Comparison of ENCODE assay signal across 13 mouse cellular contexts in the genomic region with DNA sequence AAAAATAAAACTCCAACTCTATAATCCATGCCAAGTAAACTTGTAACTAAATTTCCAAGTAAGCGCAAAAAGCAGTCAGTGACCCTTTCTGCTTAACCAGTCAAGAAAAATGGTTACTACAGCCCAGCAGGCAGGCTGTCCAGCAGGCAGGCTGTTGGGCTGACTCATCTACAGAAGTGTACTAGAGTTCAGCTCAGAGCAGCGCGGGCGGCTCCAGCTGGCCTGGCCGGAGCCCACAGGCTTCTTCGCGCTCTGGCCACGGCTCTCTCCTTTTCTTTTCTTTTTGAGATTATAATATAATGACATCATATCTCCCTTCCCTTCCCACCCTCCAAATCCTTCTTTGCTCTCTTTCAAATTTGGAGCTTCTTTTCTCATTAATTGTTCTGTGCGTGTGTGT. TPM values are rescaled to one million over a fixed set of nuclear protein-coding genes. Genes with fewer than 3 reads are reported as not detected.
DNase-seq lines count a peak whose midpoint lies in the region; TF ChIP-seq lines count a peak whose summit lies in the region.
"Had no signal": no experiment of that assay in that cellular context is flagged by ENCODE, and none has a peak within 500 bp of the region (broad histone marks: within the 10 kb centered on the region; RNA-seq: fewer than 3 reads in every experiment).

No protein-coding gene starts in this region.

- no peak overlapping the region for H3K4me3 ChIP-seq in gastrocnemius, adult 2 months
- no peak overlapping the region for H3K4me3 ChIP-seq in layer of hippocampus, adult 2 months
- H3K4me3 ChIP-seq: embryonic facial prominence, embryonic 13.5 days; hindbrain, embryonic 12.5 days; lung, embryonic 15.5 days had no signal

- peak; percentile 27 for DNase-seq in kidney, adult 9 months
- no peak for DNase-seq in kidney, adult 18-20 months
- peak; percentile 87 for DNase-seq in Muller cell, postnatal 12 days (ENCODE audit: inconsistent ontology term)
- peak; percentile 68 for DNase-seq in gastrocnemius, adult 2 months
- peak; percentile 13 for DNase-seq in kidney, postnatal 14 days
- DNase-seq in layer of hippocampus, adult 9-10 months (ENCODE audit: low spot score), result no peak
- no peak for DNase-seq in left cerebral cortex, adult 11 months (ENCODE audit: low spot score)
- DNase-seq in layer of hippocampus, adult 2 months (ENCODE audit: low spot score in 2 of 2), result no peak
- DNase-seq: cerebellum, adult 18-20 months had no signal

- H3K27ac ChIP-seq in gastrocnemius, adult 2 months, result no peak overlapping the region
- no peak overlapping the region for H3K27ac ChIP-seq in layer of hippocampus, adult 2 months
- H3K27ac ChIP-seq: embryonic facial prominence, embryonic 13.5 days; hindbrain, embryonic 12.5 days; lung, embryonic 15.5 days had no signal

- no peak for TF ChIP-seq CTCF in gastrocnemius, adult 2 months (IDR thresholded peaks at IDR 0.05)
- TF ChIP-seq CTCF in layer of hippocampus, adult 2 months (conservative IDR thresholded peaks at IDR 0.05), result no peak

- intact Hi-C loops in gastrocnemius, adult 2 months (cut with DNase I), result no loop called here

RNA-seq across cellular contexts. Expression of gene Zp3r, which starts 40.8 kb away (rescaled TPM):
- not detected for total RNA-seq in gastrocnemius, adult 2 months (2021)
- not detected for total RNA-seq in layer of hippocampus, adult 2 months (2021)
- total RNA-seq: monocyte, adult 5-6 weeks had no signal

Comparison
In these comparisons a context has a peak if more than half of its experiments do, and no peak if none do; other contexts are left out.
1. DNase-seq: peak in kidney, adult 9 months (single experiment), Muller cell, postnatal 12 days (single experiment), gastrocnemius, adult 2 months (single experiment) and kidney, postnatal 14 days (single experiment); none in kidney, adult 18-20 months (single experiment), layer of hippocampus, adult 9-10 months (single experiment), left cerebral cortex, adult 11 months (single experiment) and layer of hippocampus, adult 2 months (0 of 2).